Mouse (Mus musculus): ENCODE measurements around the gene Hoxd3. TPM values are rescaled to one million over a fixed set of nuclear protein-coding genes. Genes with fewer than 3 reads are reported as not detected.

Hoxd3 gene
- polyA plus RNA-seq, 1 experiment from 2014 or later = not detected

DNA sequence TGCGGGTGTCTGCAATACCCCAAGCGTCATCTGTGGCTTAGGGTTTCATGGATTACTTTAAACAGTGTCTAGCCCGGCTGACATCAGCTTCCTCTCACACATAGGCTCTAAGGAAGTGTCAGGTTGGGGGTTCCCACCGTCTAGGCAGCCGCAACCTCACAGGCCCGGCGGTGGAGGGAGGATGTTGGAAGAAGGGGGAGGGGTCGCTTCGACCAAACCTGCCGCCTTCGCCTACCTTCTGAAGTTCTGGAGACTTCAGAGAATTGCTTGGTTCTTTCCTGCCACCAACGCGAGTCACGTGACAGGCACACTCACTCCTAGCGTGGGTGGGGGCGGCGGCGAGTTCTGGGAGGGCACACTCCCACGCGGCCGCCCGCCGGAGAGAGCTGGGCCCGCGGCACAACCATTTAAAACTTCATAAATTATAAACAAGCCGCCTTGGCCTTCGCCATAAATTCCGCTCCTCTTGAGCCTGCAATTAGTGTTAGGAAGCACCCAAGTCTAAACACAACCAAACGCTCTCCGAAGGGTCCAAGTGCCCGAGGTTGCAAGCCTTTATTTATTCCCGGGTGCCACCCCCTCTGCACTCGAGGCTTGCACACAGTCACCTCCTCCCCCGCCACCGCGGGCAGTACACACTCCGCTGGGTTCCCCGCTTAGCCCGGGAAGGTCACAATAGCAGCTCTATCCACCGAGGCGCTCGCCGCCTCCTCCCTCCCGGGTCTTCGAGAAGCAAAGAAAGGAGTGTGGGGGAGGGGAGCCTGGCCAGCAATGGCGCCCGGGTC, 37.8 kb downstream of the Hoxd3 start:
- 0 out of 2 replicates have a peak overlapping the region, but pooled peaks have one; percentile 8 for H3K9ac ChIP-seq (replicated peaks)
- H3K4me3 ChIP-seq = peak overlapping the region; percentile 33
- H3K4me1 ChIP-seq = peaks cover 22% of the 10 kb centered on the region
- peak overlapping the region; percentile 51 for H3K4me2 ChIP-seq (replicated peaks)
- H3K9me3 ChIP-seq = no peaks in the 10 kb centered on the region
- peaks cover 98% of the 10 kb centered on the region for H3K27me3 ChIP-seq
- H3K27ac ChIP-seq (replicated peaks) = no peak overlapping the region
- WGBS = under 1% methylated on average over 47 of the region's 47 CpGs
- no peaks in the 10 kb centered on the region for H3K36me3 ChIP-seq
- ATAC-seq (ENCODE audit: low FRiP score, low read depth) = peak; percentile 84

DNA sequence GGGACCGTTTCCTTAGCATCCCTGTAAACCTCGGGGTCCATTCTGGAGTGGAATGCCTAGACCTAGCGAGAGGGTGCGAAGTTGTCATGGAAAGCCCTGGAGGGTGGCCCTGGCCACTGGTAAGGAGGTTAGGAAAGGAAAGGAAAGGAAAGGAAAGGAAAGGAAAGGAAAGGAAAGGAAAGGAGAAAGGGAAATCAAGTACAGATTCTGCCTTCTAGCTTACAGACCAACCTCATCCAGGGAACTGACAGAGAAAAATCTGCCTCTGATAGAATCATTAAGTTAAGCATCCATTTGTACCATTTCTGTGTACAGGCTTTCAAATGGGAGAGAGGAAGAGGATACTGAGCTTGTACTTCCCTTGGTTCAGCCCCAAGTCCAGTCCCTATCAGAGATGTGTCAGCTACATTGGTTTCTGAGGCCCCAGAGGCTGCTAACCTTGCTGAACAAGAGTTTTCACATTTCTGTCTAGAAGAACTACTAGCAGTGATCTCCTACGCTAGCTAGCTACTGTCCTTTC, 39.1 kb downstream of the Hoxd3 start:
- 9% methylated on average over 5 of the region's 5 CpGs for WGBS
- Histone ChIP-seq H3K4me3 (no peak overlapping the region), H3K27me3 (peaks cover 96% of the 10 kb centered on the region), H3K36me3 (no peaks in the 10 kb centered on the region), H3K27ac (replicated peaks) (no peak overlapping the region), H3K9me3 (no peaks in the 10 kb centered on the region), H3K4me2 (replicated peaks) (no peak overlapping the region), H3K4me1 (peaks cover 22% of the 10 kb centered on the region), H3K9ac (replicated peaks) (no peak overlapping the region)
- ATAC-seq (ENCODE audit: low FRiP score, low read depth) = no peak

DNA sequence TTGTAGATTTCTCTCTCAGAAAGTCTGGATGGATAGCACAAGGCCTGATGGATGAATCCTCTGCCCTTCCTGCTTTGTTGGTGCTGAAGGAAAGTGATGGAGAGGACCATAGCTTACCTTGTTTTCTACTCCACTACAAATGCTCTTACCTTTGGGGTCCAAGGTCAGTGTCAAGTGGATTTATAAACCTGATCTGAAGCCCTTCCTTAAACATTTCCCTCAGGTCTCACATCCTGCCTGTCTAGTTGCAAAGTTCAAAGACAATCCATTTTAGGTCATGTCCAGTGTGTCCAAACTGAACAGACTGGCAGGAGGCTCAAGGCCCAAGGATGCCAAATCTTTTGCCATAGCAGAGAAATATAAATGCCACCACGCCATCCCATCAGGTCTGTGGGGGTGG, 40.1 kb downstream of the Hoxd3 start:
- no peak overlapping the region for H3K4me2 ChIP-seq (replicated peaks)
- H3K27me3 ChIP-seq = peaks cover 96% of the 10 kb centered on the region
- 68% methylated on average over 1 of the region's 1 CpGs for WGBS
- H3K9me3 ChIP-seq = no peaks in the 10 kb centered on the region
- H3K36me3 ChIP-seq = no peaks in the 10 kb centered on the region
- H3K4me1 ChIP-seq = peaks cover 22% of the 10 kb centered on the region
- H3K27ac ChIP-seq (replicated peaks) = no peak overlapping the region
- no peak overlapping the region for H3K9ac ChIP-seq (replicated peaks)
- no peak overlapping the region for H3K4me3 ChIP-seq
- no peak for ATAC-seq (ENCODE audit: low FRiP score, low read depth)

DNA sequence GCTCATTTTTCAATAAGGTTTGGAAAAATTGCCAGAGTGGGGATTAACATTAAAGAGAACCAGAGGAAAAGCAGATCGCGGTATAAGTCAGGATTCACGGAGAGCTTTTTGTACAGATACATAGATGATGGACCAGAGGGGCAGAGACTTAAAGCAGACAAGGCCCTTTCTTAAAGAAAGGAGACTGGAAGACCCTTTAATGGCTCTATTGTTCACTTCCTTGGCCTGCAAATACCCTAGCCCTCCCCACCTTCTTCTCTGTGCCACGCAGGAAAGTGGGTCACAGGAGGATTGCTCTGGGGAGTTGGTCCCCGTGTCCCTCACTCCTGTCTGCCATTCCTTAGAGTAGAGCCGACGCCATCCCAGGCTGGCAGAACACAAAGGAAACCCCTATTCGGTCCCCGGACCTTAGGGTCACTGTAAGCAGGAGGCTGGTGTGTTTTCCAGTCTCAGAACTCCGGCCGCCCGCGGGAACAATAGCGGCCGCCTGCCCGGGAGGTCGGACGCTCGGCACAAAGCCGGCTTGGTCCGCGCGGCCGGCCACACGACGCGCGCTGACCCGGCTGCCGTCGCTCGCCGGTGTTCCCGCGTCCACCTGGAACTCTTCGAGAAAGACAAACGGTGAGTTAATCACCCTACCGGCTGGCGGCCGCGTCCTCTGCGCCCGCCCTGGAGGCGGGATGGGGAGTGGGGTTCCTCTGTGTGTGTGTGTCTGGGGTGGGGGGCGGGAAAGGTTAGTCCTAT, 40.9 kb downstream of the Hoxd3 start:
- Histone ChIP-seq H3K27ac (replicated peaks) (no peak overlapping the region), H3K9ac (replicated peaks) (no peak overlapping the region)
- no peak for ATAC-seq (ENCODE audit: low FRiP score, low read depth)

DNA sequence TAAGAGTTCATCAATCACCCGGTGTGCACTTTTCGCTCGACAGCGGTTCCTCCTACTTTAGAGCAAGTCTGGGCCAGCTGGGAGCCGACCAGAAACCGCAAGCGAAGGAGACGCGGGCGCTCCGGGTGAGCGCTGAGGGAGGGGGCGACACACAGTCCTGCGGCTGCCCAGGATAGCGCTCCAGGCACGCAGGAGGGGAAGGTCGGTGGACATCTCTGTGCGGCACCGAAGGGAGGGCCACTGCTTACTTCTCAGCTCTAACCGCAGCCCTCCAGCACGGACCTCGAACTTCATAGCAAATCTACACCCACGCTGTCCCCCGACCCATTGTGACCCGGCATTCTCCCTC, 41.4 kb downstream of the Hoxd3 start:
- peaks cover 94% of the 10 kb centered on the region for H3K27me3 ChIP-seq

More for the DNA sequence above, 40.9 kb downstream of the Hoxd3 start:
- Histone ChIP-seq H3K9me3 (no peaks in the 10 kb centered on the region), H3K4me1 (peaks cover 22% of the 10 kb centered on the region), H3K27me3 (peaks cover 94% of the 10 kb centered on the region), H3K4me2 (replicated peaks) (peak overlapping the region; percentile 44), H3K36me3 (no peaks in the 10 kb centered on the region), H3K4me3 (peak overlapping the region; percentile 27)
- WGBS = 1% methylated on average over 45 of the region's 45 CpGs

DNA sequence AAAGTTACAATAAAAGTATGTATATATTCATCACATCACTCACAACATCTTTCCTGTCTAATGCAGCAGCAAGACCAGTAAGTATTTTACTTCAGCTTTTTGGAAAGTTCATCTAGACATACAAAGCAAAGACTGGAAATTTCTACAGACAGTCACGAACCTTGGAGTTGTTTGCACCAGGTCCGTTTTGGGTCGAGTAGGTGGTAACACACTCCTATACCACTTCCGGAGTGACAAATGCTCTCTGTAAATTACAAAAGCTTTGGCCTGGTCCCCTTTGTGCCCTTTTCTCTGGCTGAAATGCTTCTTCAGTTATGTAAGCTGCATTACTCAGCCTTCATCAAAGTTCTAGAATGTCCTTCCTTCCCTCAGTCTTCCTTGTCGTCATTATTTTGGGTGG, 42.0 kb downstream of the Hoxd3 start:
- ATAC-seq (ENCODE audit: low FRiP score, low read depth) = no peak
- H3K4me3 ChIP-seq = no peak overlapping the region
- no peaks in the 10 kb centered on the region for H3K36me3 ChIP-seq
- no peaks in the 10 kb centered on the region for H3K9me3 ChIP-seq
- H3K4me1 ChIP-seq = peaks cover 22% of the 10 kb centered on the region
- no peak overlapping the region for H3K27ac ChIP-seq (replicated peaks)
- WGBS = 14% methylated on average over 5 of the region's 5 CpGs
- no peak overlapping the region for H3K4me2 ChIP-seq (replicated peaks)
- peaks cover 94% of the 10 kb centered on the region for H3K27me3 ChIP-seq
- H3K9ac ChIP-seq (replicated peaks) = no peak overlapping the region

More for the DNA sequence above, 41.4 kb downstream of the Hoxd3 start:
- peak overlapping the region; percentile 44 for H3K4me2 ChIP-seq (replicated peaks)
- no peak for ATAC-seq (ENCODE audit: low FRiP score, low read depth)
- under 1% methylated on average over 25 of the region's 25 CpGs for WGBS
- peak overlapping the region; percentile 27 for H3K4me3 ChIP-seq
- H3K27ac ChIP-seq (replicated peaks) = no peak overlapping the region
- no peaks in the 10 kb centered on the region for H3K9me3 ChIP-seq
- H3K36me3 ChIP-seq = no peaks in the 10 kb centered on the region
- no peak overlapping the region for H3K9ac ChIP-seq (replicated peaks)
- H3K4me1 ChIP-seq = peaks cover 22% of the 10 kb centered on the region

DNA sequence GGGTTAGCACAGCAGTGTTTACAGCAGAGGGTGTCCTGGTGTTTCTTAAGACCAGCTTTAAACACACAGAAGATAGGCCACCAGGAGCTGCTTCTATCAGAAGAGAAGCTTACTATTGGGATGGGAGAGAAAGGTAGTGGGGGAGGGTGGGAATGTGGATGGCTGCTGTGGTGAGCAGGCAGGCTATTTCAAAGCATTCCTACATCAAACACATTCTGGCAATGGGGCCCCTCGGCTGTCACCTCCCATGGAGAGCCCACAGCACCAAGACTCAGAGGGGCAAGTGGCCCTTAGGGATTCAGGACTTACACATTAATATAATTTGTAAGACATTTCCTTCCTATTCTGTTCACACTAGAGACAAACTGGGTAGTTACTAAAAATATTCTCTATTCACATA, 48.4 kb downstream of the Hoxd3 start:
- Histone ChIP-seq H3K4me3 (no peak overlapping the region), H3K9me3 (no peaks in the 10 kb centered on the region), H3K36me3 (no peaks in the 10 kb centered on the region), H3K4me1 (peaks cover 17% of the 10 kb centered on the region), H3K27ac (replicated peaks) (no peak overlapping the region), H3K9ac (replicated peaks) (no peak overlapping the region), H3K4me2 (replicated peaks) (no peak overlapping the region), H3K27me3 (peaks cover 91% of the 10 kb centered on the region)
- no peak for ATAC-seq (ENCODE audit: low FRiP score, low read depth)
- 0% methylated on average over 1 of the region's 1 CpGs for WGBS

DNA sequence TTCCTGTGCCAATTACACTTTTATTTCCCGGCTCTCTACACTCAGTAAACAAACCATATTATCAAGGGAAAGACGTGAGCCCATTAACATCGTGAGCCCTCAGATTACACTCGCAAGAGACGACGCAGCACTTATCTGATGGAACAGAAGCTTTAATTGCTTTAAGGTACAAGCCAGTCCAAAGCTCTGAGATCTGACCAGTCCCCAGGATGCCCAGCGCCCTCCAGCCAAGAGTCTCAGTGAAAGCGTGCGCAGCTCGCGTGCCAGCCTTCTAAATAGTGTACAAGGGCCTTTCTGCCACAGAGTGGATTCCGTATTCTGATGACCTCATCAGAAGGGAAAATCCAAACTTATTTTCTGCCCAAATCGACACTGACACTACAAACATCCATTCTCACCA, 50.2 kb downstream of the Hoxd3 start:
- Histone ChIP-seq H3K27me3 (peaks cover 93% of the 10 kb centered on the region), H3K4me1 (peaks cover 17% of the 10 kb centered on the region), H3K27ac (replicated peaks) (no peak overlapping the region), H3K4me3 (no peak overlapping the region), H3K9me3 (no peaks in the 10 kb centered on the region), H3K36me3 (no peaks in the 10 kb centered on the region), H3K4me2 (replicated peaks) (no peak overlapping the region; the same call in 1 of the 2 replicates), H3K9ac (replicated peaks) (no peak overlapping the region)
- WGBS = 10% methylated on average over 13 of the region's 13 CpGs
- ATAC-seq (ENCODE audit: low FRiP score, low read depth) = no peak

DNA sequence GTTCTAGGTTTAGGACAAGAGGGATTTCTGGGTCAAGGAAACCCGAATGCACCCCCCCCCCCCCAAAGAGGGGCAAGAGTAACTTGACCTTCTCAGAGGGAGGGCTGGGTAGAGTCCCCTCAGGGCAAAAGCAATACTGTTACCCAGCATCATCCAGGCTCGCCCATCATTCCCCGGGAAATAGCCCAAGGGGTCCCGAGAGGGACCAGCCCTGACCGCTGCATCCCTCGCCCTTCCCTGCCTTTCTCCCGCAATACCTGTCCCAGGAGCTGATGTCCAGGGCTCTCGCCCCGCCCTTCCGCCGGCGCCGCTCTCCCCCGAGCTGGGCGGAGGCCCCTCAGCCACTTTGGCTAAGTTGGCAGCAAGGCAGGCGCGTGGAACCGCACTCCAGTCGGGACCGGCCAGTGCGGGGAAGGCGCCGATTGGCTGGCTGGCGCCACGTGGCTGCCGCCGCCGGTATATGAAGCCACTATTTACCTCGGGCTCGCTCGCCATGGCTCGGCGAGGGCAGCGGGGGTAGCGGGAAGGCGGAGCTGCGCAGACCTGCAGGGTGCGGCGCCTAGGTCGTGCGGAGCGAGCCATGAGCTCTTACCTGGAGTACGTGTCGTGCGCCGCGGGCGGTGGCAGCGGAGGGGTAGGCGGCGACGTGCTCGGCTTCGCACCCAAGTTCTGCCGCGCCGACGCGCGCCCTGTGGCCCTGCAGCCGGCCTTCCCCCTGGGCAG, 51.0 kb downstream of the Hoxd3 start, which contains the start of gene Hoxd1:
Hoxd1 (plus strand) TSS at position 459 of the 723 bp plus-strand sequence.
- Histone ChIP-seq H3K9ac (replicated peaks) (no peak within 1 kb of the TSS), H3K9me3 (no peaks in the 10 kb centered on the region), H3K4me3 (peak within 1 kb of the TSS; percentile 46), H3K27me3 (peaks cover 91% of the 10 kb centered on the region), H3K36me3 (no peaks in the 10 kb centered on the region), H3K4me2 (replicated peaks) (peak within 1 kb of the TSS; percentile 76), H3K27ac (replicated peaks) (no peak within 1 kb of the TSS), H3K4me1 (peaks cover 17% of the 10 kb centered on the region)
- peak; percentile 81 for ATAC-seq (ENCODE audit: low FRiP score, low read depth)
- under 1% methylated on average over 59 of the region's 61 CpGs for WGBS

DNA sequence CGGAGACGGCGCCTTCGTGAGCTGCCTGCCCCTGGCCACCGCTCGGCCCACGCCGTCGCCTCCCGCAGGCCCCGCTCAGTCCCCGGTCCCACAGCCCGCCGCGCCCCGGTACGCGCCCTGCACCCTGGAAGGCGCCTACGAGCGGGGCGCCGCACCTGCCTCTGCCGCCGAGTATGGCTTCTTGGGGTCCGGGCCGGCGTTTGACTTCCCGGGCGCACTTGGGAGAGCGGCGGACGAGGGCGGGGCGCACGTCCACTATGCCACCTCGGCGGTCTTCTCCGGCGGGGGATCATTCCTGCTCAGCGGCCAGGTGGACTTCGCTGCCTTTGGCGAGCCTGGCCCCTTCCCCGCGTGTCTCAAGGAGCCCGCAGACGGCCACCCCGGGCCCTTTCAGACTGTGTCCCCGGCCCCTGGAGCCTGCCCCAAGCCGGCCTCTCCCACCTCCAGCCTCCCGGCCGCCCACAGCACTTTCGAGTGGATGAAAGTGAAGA, 51.6 kb downstream of the Hoxd3 start:
- peaks cover 86% of the 10 kb centered on the region for H3K27me3 ChIP-seq
- H3K4me3 ChIP-seq = peak overlapping the region; percentile 46
- H3K9ac ChIP-seq (replicated peaks) = no peak overlapping the region
- ATAC-seq (ENCODE audit: low FRiP score, low read depth) = peak; percentile 27; the same call in 1 of the 2 replicates
- WGBS = under 1% methylated on average over 53 of the region's 53 CpGs
- H3K9me3 ChIP-seq = no peaks in the 10 kb centered on the region
- H3K36me3 ChIP-seq = no peaks in the 10 kb centered on the region
- peak overlapping the region; percentile 76 for H3K4me2 ChIP-seq (replicated peaks)
- no peak overlapping the region for H3K27ac ChIP-seq (replicated peaks)
- peaks cover 17% of the 10 kb centered on the region for H3K4me1 ChIP-seq

DNA sequence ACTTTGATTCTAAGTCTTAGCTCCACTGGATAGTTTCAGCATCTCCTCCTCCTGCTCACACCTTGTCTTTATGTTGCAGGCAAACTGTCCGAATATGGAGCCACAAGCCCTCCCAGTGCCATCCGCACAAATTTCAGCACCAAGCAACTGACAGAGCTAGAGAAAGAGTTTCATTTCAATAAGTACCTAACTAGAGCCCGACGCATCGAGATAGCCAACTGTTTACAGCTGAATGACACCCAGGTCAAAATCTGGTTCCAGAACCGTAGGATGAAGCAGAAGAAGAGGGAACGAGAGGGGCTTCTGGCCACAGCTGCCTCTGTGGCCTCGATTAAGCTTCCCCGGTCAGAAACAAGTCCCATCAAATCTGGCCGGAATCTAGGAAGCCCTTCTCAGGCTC, 52.2 kb downstream of the Hoxd3 start:
- Histone ChIP-seq H3K27me3 (peaks cover 87% of the 10 kb centered on the region), H3K4me1 (peaks cover 17% of the 10 kb centered on the region), H3K4me2 (replicated peaks) (no peak overlapping the region)

More for the DNA sequence above, 52.2 kb downstream of the Hoxd3 start:
- 59% methylated on average over 10 of the region's 10 CpGs for WGBS
- H3K9me3 ChIP-seq = no peaks in the 10 kb centered on the region
- H3K27ac ChIP-seq (replicated peaks) = no peak overlapping the region
- H3K36me3 ChIP-seq = no peaks in the 10 kb centered on the region
- no peak overlapping the region for H3K9ac ChIP-seq (replicated peaks)
- no peak for ATAC-seq (ENCODE audit: low FRiP score, low read depth)
- no peak overlapping the region for H3K4me3 ChIP-seq

Measured in midbrain, embryonic 12.5 days (tissue).